Comparison of ENCODE assay signal across 8 mouse cellular contexts in the genomic region with DNA sequence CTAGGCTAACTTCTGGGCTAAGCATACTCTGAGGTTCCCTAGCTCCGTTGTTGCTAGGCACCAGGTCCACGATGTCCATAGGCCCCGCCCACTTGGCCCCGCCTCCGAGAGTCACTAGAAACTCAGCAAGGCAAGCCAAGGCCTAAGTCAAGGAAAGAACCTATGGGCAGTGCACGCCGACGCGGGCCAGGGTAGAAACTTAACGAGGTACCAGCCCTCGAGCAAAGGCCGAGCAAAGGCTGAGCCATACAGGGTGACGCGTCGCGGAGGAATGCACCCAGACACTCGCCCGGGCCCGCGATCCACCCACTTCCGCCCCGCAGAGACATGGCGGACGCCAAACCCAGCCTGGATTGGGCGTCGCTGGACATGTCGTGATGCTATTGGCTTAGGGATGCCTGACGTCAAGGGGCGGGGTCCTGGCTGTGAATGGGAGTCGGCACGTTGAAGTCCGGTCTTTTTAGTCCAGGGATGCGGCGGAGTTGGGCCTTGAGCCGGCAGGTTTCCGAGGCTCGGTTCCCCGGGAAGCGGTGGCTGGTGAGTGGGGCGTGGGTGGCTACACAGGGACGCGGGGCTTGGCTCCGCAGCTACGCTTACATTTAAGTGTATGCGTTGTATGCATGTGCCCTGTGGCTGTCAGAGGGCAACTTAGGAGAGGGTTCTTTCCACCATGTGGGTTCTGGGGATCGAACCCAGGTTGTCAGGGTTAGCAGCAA. TPM values are rescaled to one million over a fixed set of nuclear protein-coding genes. Genes with fewer than 3 reads are reported as not detected.
DNase-seq lines count a peak whose midpoint lies in the region; ATAC-seq and TF ChIP-seq lines count a peak whose summit lies in the region.

A gene (minus strand): TSS at position 275 of the 716 bp plus-strand sequence.
A gene (plus strand): TSS at position 428 of the 716 bp plus-strand sequence.

- peak within 1 kb of the TSS; percentile 62 to 99 for H3K4me3 ChIP-seq in ES-E14 (ENCODE audit: insufficient read depth in 1 of 2, low read depth in 1 of 2, low read length in 2 of 2, poor library complexity in 1 of 2, severe bottlenecking in 1 of 2)
- H3K4me3 ChIP-seq in forebrain, embryonic 16.5 days (replicated peaks; ENCODE audit: low read length), result peak within 1 kb of the TSS; percentile 74
- H3K4me3 ChIP-seq in layer of hippocampus, adult 2 months, result peak within 1 kb of the TSS; percentile 76
- H3K4me3 ChIP-seq in lung, embryonic 14.5 days (ENCODE audit: low read depth, low read length), result peak within 1 kb of the TSS; percentile 61
- peak within 1 kb of the TSS; percentile 84 for H3K4me3 ChIP-seq in olfactory bulb, adult 2 months (ENCODE audit: insufficient read depth, low read depth, low read length)
- peak within 1 kb of the TSS; percentile 78 for H3K4me3 ChIP-seq in thymus, adult 2 months (ENCODE audit: control insufficient read depth, insufficient read depth, low read length)

- DNase-seq in ES-E14 (ENCODE audit: low read depth, low spot score), result peak; percentile 98
- peak; percentile 96 for DNase-seq in cerebellum, adult 11-12 months
- peak; percentile 98 to 99 for DNase-seq in heart, postnatal 36 days
- peak; percentile 97 for DNase-seq in layer of hippocampus, adult 2 months (ENCODE audit: low spot score in 2 of 2)
- peak; percentile 99 for DNase-seq in lung, embryonic 14.5 days
- peak; percentile 98 for DNase-seq in thymus, adult 2 months

- H3K27ac ChIP-seq in ES-E14 (ENCODE audit: insufficient read depth, low read depth, low read length, poor library complexity, severe bottlenecking), result no peak within 1 kb of the TSS
- peak within 1 kb of the TSS; percentile 65 for H3K27ac ChIP-seq in forebrain, embryonic 16.5 days (ENCODE audit: low read length)
- peak within 1 kb of the TSS; percentile 92 for H3K27ac ChIP-seq in layer of hippocampus, adult 2 months
- peak within 1 kb of the TSS; percentile 58 for H3K27ac ChIP-seq in lung, embryonic 14.5 days (ENCODE audit: low read depth)
- peak within 1 kb of the TSS; percentile 70; the same call in 1 of the 2 replicates for H3K27ac ChIP-seq in olfactory bulb, adult 2 months (ENCODE audit: insufficient read depth, low read depth, low read length)
- peak within 1 kb of the TSS; percentile 0; the same call in 1 of the 2 replicates for H3K27ac ChIP-seq in thymus, adult 2 months (ENCODE audit: control insufficient read depth, insufficient read depth, low read length)

- peak within 1 kb of the TSS; percentile 72 for H3K4me2 ChIP-seq in forebrain, embryonic 16.5 days (ENCODE audit: low read length)
- peak within 1 kb of the TSS; percentile 78 for H3K4me2 ChIP-seq in lung, embryonic 14.5 days

- peak; percentile 99 for ATAC-seq in forebrain, embryonic 16.5 days
- ATAC-seq in lung, embryonic 14.5 days (ENCODE audit: insufficient read depth), result peak; percentile 98

- TF ChIP-seq CTCF in layer of hippocampus, adult 2 months (conservative IDR thresholded peaks at IDR 0.05), result no peak
- TF ChIP-seq CTCF in lung, embryonic 14.5 days (IDR thresholded peaks at IDR 0.05; ENCODE audit: low read depth), result no peak
- TF ChIP-seq CTCF in olfactory bulb, adult 2 months (IDR thresholded peaks at IDR 0.05; ENCODE audit: insufficient read depth, low read depth, low read length), result no peak
- TF ChIP-seq CTCF in thymus, adult 2 months (IDR thresholded peaks at IDR 0.05; ENCODE audit: borderline replicate concordance, control insufficient read depth, extremely low read depth, insufficient read depth, low read length, poor library complexity), result 0 out of 2 replicates have a peak, but pooled peaks have one; percentile 22

- H3K36me3 ChIP-seq in ES-E14 (ENCODE audit: control insufficient read depth, insufficient read depth, low read length, poor library complexity, severe bottlenecking), result peaks cover 3% of the 10 kb centered on the region; the same call in 1 of the 2 replicates
- H3K36me3 ChIP-seq in forebrain, embryonic 16.5 days (ENCODE audit: control insufficient read depth, insufficient read depth), result no peaks in the 10 kb centered on the region
- no peaks in the 10 kb centered on the region for H3K36me3 ChIP-seq in lung, embryonic 14.5 days (ENCODE audit: insufficient read depth)
- no peaks in the 10 kb centered on the region for H3K36me3 ChIP-seq in thymus, adult 2 months (ENCODE audit: control insufficient read depth, insufficient read depth, low read length)

- intact Hi-C loops in heart, postnatal 36 days (cut with DNase I), result loop anchor here (5.0 kb wide), 1 partner anchor 137 kb away; no protein-coding TSS in a partner anchor

- in situ Hi-C loops in ES-E14 (cut with MboI; ENCODE audit: low sequenced_read_pairs in 2 of 2, unreplicated experiment in 2 of 2), result no loop called here

- WGBS in forebrain, embryonic 16.5 days, result under 1% methylated on average over 46 of the region's 46 CpGs
- WGBS in lung, embryonic 14.5 days, result under 1% methylated on average over 46 of the region's 46 CpGs
- under 1% methylated on average over 46 of the region's 46 CpGs for WGBS in olfactory bulb, adult 2 months
- WGBS in thymus, adult 2 months, result under 1% methylated on average over 46 of the region's 46 CpGs

- TF ChIP-seq POLR2A in olfactory bulb, adult 2 months (IDR thresholded peaks at IDR 0.05; ENCODE audit: insufficient read depth, low read depth, low read length), result no peak
- 0 out of 2 replicates have a peak, but pooled peaks have one; percentile 56 for TF ChIP-seq POLR2A in thymus, adult 2 months (IDR thresholded peaks at IDR 0.05; ENCODE audit: control insufficient read depth, extremely low read depth, insufficient read depth, low read length, poor library complexity)

- H3K27me3 ChIP-seq in forebrain, embryonic 16.5 days (replicated peaks; ENCODE audit: control insufficient read depth, insufficient read depth, low read length), result no peaks in the 10 kb centered on the region
- no peaks in the 10 kb centered on the region for H3K27me3 ChIP-seq in lung, embryonic 14.5 days (ENCODE audit: insufficient read depth, low read length)
- H3K27me3 ChIP-seq in thymus, adult 2 months (ENCODE audit: control insufficient read depth, insufficient read depth, low read length), result no peaks in the 10 kb centered on the region

- no peaks in the 10 kb centered on the region for H3K9me3 ChIP-seq in ES-E14 (ENCODE audit: control insufficient read depth, insufficient read depth, low read depth, low read length)
- no peaks in the 10 kb centered on the region for H3K9me3 ChIP-seq in forebrain, embryonic 16.5 days (ENCODE audit: control insufficient read depth, low read length)
- H3K9me3 ChIP-seq in lung, embryonic 14.5 days (ENCODE audit: low read depth, low read length), result no peaks in the 10 kb centered on the region

- H3K9ac ChIP-seq in ES-E14 (ENCODE audit: insufficient read depth, low read depth, low read length, poor library complexity, severe bottlenecking), result peak within 1 kb of the TSS; percentile 58
- H3K9ac ChIP-seq in forebrain, embryonic 16.5 days (replicated peaks; ENCODE audit: low read depth, low read length), result peak within 1 kb of the TSS; percentile 60
- peak within 1 kb of the TSS; percentile 27 for H3K9ac ChIP-seq in lung, embryonic 14.5 days

- peaks cover 5 to 16% of the 10 kb centered on the region in 2 experiments; a peak in 2 of 4 replicates for H3K4me1 ChIP-seq in ES-E14 (ENCODE audit: control insufficient read depth in 2 of 2, insufficient read depth in 2 of 2, low read length in 2 of 2, poor library complexity in 1 of 2)
- H3K4me1 ChIP-seq in forebrain, embryonic 16.5 days (replicated peaks; ENCODE audit: control insufficient read depth, insufficient read depth, low read length), result peaks cover 13% of the 10 kb centered on the region
- H3K4me1 ChIP-seq in lung, embryonic 14.5 days (ENCODE audit: insufficient read depth), result peaks cover 7% of the 10 kb centered on the region; the same call in 1 of the 2 replicates
- peaks cover 19% of the 10 kb centered on the region for H3K4me1 ChIP-seq in olfactory bulb, adult 2 months (ENCODE audit: control insufficient read depth, insufficient read depth, low read length)
- H3K4me1 ChIP-seq in thymus, adult 2 months (replicated peaks; ENCODE audit: control insufficient read depth, insufficient read depth, low read length), result peaks cover 62% of the 10 kb centered on the region

TF ChIP-seq in ES-E14, 5 proteins besides CTCF, POLR2A, EP300 and RAD21:
- TF ChIP-seq ZNF384 (IDR thresholded peaks at IDR 0.05; ENCODE audit: low read depth, low read length), result no peak
- TF ChIP-seq HCFC1 (IDR thresholded peaks at IDR 0.05; ENCODE audit: borderline replicate concordance, insufficient read depth, low read length), result peak; percentile 85

RNA-seq across cellular contexts. Expression of the first gene that starts in this region (rescaled TPM):
- total RNA-seq in ES-E14 (2012; rRNA removed), result 0.94 and 2.2 TPM in 2 replicates
- polyA plus RNA-seq in forebrain, embryonic 16.5 days (2015; fragmentation: Nextera tagmentation; extraction: Ambion mirVana), result 0.41 and 0.62 TPM in 2 replicates
- total RNA-seq in heart, postnatal 36 days (2021), result under 1 TPM; 0.08 to 0.14 TPM
- under 1 TPM; 0.69 to 0.82 TPM for total RNA-seq in layer of hippocampus, adult 2 months (2021)
- 0.15 and 0.33 TPM in 2 replicates for polyA plus RNA-seq in lung, embryonic 14.5 days (2014; fragmentation: Nextera tagmentation; extraction: Ambion mirVana)
- polyA plus RNA-seq in olfactory bulb, adult 2 months (2012; ENCODE audit: insufficient read depth, insufficient read length, low replicate concordance, missing spikeins), result not detected in 2 replicates
- 1.9 and 2.3 TPM in 2 replicates for polyA plus RNA-seq in thymus, adult 2 months (2012; rRNA removed)

RNA-seq across cellular contexts. Expression of the second gene that starts in this region (rescaled TPM):
- 14.9 and 20.9 TPM in 2 replicates for total RNA-seq in ES-E14 (2012; rRNA removed)
- 5.4 and 6.9 TPM in 2 replicates for polyA plus RNA-seq in forebrain, embryonic 16.5 days (2015; fragmentation: Nextera tagmentation; extraction: Ambion mirVana)
- total RNA-seq in heart, postnatal 36 days (2021), result 1 to 10 TPM; 3.7 to 3.8 TPM
- total RNA-seq in layer of hippocampus, adult 2 months (2021), result 1 to 10 TPM; 5.9 to 6.4 TPM
- polyA plus RNA-seq in lung, embryonic 14.5 days (2014; fragmentation: Nextera tagmentation; extraction: Ambion mirVana), result 2.7 and 4.4 TPM in 2 replicates
- not detected in 2 replicates for polyA plus RNA-seq in olfactory bulb, adult 2 months (2012; ENCODE audit: insufficient read depth, insufficient read length, low replicate concordance, missing spikeins)
- 36.5 and 43.4 TPM in 2 replicates for polyA plus RNA-seq in thymus, adult 2 months (2012; rRNA removed)
